Mouse (Mus musculus): ENCODE data around the gene Il12rb2. TPM values are rescaled to one million over a fixed set of nuclear protein-coding genes. Genes with fewer than 3 reads are reported as not detected.

The Il12rb2 gene
- total RNA-seq (2021) = not detected

DNA sequence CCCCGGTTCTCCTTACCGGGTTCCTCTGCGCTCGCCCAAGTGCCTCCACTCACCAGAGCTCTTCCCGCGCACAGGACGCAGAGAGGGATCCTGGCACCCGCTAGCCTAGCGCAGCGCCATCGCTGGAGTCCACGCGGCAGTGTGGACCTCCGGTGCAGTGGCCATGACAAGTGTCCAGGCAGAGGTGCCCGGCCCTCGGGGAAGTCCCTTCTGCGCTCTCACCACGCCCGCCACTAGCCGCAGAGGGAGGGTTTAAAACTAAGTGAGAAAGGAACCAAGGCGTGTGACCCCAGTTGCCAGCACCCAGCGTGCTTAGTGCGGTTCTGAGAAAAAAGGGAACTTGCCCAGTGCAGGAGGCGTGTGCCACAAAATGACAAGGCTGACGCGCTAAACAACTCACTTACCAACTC lies at the start of gene Il12rb2:
Gene Il12rb2 (minus strand): TSS at position 207 of the 410 bp plus-strand sequence.
- no peak for DNase-seq

DNA sequence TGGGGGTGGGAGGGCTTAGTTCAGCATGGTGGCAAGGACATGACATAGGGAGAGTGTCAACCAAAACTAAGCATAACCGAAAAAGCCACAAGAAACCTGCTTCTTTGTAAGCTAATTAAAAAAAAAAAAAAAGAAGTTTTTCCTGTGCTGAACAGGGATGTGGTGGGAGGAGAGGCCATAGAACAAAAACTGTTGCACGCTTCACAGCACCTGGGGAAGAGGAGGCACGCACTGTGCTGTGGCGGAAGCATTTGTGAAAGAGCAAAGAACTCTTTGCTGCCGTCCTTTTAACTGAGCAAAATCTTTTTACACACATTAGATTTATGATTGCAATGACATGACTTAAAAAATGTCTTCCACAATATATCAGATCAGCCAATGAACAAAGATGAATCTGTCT lies 45.8 kb upstream of the Il12rb2 start:
- DNase-seq = no peak

DNA sequence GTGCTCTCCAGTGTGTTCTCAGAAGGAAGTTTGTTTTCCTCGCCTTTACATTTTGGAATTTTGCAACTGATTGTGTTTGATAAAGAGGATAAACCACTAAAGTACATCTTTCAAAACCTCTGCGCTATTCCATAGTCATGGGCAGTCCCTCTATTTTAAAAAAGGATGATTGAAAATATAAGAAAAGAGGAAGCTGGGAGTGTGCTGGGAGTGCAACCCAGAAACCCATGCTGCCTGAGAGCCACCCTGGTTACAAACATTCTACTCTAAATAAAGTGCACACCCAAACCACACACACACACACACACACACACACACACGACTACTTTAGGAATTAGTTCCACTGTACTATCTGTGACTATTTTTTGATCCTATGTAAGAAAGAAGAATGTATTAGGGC lies 40.6 kb upstream of the Il12rb2 start:
- no peak for DNase-seq

DNA sequence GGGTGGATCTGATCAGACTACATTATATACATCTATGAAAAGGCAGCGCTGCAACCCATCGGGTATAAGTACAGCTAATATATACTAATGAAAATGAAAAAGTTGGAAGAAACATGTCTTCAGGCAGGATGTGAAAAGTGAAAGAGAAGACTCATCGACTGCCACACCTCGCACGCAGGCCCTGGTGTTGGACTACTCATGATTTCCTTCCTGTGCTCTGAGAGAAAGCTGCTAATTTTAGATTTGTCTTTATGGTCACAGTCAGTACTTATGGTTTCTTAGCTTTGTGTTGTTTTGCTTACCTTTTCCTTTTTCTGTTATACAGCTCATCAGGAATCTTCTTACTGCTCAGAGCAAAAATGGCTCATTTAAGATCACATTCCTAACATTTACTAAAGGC lies 39.3 kb upstream of the Il12rb2 start:
- no peak for DNase-seq

DNA sequence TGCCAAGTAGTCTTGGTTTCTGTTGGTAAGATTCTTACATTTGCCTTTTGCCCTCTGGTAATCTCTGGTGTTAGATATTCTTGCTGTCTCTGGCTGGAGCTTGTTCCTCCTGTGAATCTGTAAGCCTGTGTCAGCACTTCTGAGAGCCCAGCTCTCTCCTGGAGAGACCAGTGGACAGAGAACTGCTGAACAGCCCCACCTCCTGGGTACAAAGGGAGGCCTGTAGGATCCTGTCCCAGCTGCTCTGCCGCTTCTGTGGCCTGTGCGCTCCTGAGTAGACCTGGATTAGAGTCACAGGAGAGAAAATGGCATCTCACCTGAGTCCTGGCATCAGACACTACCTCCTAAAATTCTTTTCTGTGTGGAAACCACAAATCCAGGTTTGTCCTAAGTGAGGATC lies 37.4 kb upstream of the Il12rb2 start:
- no peak for DNase-seq

DNA sequence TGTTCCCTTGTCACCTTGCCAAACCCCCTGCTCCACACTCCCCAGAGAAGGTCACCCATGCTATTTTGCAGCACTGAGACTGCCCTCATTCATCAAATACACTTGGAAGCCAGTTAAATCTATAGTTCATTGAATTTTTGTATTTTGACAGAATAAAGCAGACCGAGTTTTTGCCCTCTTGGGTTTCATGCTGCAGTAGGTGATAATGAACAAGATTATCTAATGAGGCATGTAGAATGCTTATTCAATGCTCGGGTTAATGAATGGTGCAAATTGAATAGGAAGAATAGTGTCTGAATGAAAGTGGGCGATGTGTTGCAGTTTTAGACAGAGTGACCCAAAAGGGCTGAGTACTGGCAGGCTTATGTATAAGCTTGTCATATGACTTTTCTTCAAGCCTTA lies 29.3 kb upstream of the Il12rb2 start:
- DNase-seq = no peak

DNA sequence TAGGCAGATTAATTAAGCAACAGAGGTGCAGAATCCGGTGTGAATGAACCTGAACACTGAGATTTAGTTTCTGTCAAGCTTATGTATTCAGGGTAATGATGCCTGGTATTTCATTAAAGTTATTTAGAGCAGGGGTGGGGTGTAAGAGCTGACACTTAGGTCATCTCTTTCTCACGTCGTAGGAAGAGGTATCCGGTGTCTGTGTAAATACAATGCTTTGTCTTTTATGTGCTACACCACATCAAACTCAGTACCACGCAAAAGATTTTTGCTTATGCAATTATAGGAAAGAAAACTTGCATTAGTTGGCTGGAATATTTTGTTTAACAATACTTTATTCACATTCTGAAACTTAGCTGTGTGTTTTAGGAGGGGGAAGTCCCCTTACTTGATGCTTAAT lies 23.6 kb upstream of the Il12rb2 start:
- no peak for DNase-seq

DNA sequence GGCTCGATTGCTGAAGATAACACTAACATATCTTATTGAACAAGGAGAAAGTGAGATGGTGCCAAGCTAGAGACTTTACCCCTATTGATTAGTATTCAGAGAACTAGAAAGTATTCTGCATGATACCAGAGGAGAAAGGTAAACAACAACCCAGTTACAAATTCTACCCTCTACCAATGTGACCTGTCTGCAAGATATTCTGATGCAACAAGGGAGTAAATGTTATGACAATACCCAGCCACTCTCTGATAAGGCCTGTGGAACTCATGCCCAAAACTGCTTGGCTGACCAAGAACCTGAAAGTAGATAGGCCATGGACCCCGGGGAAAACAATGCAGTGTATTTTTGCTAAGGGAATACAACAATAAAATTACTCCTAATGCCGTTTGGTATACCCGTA lies 10.2 kb downstream of the Il12rb2 start:
- DNase-seq = no peak

DNA sequence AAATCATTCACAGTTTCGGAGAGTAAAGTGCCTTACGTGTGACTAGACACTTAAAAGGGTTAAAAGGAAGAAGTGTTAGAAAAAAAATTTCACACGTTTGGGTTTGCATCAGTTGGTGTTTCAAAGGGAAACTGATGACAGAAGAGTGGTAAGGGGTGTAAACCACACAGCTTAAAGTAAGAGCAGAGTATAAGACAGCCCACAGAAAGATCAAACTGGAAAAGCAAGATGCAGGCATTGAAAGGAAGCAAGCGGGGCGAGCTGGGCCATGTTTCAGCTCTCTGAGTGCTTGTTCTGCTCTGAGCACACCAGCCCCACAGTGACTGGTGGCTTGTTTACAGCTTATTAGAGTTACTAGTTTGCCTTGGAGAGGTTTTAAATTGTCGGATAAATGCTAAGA lies 27.9 kb downstream of the Il12rb2 start:
- DNase-seq = no peak

DNA sequence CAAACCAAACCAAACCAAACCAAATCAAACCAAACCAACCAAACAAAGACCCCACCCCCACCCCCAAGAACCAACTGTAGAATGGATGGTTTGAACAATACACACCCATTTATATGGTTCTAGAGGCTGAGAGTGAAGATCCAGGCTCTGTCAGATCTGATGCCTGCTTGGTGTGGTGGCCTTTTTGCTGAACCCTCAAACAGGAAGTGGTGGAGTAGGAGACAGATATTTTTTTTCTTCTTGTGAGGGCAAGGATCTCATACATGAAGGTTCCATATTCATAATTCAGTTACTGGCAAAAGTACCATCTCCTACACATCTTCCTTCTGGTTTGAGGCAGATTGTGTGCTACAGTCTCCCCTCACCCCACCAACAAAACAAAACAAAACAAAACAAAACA lies 36.5 kb downstream of the Il12rb2 start:
- DNase-seq = no peak

DNA sequence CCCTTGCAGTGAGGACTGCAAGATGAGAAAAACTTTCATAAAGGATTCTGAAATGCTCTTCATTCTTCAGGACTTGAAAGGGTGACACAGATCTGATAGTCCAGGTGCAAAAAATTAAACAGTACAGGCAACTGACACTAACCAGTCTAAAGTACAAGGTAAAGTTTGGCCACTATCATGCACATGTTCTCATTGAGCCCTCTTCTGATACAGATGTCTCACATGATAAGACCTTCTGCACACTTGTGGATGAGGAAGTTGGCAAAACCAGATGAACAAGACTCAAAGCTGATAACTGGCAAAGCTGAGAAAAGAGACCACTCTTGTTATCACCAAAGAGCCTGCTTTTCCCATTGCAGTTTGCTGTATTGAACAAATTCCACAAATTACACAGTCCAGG lies 38.0 kb downstream of the Il12rb2 start:
- no peak for DNase-seq

DNA sequence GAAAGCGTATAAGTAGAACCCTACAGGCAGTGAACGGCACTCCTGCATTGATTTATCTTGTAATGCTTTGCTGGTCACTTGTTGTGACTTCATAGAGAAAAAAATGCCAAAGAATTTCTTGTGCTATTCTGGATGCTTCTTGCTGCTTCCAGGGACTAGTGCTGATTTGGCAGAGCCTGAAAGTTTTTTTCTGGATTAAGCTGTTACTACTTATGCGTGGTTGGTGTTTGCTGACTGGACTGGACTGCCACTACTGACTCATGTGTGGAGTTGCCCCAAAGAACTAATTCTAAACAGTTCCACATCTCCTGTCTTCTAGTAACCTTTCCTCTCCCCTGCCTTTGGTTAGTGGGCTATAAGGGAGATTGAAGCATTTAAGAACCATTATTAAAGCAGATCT lies 52.2 kb downstream of the Il12rb2 start:
- DNase-seq = no peak

DNA sequence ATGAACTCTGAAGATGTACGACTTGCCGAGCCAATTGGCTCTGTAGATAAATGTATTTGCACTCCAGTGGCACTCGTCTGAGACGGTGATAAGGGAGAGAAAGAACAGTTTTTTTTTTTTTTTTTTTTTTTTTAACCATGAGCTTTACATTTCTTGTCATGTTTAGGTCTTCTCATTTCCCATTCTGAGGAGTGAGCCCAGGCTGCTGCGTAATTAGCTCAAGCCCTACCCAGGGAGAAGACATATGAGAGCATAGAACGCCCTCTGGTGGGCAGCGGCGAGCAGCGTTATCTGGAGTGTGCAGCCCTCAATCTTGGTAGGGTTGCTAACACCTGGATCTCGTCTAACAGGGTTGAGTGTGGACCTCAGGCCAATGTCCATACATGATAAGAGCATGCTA lies 57.5 kb downstream of the Il12rb2 start:
- DNase-seq = peak; percentile 41 to 50

DNA sequence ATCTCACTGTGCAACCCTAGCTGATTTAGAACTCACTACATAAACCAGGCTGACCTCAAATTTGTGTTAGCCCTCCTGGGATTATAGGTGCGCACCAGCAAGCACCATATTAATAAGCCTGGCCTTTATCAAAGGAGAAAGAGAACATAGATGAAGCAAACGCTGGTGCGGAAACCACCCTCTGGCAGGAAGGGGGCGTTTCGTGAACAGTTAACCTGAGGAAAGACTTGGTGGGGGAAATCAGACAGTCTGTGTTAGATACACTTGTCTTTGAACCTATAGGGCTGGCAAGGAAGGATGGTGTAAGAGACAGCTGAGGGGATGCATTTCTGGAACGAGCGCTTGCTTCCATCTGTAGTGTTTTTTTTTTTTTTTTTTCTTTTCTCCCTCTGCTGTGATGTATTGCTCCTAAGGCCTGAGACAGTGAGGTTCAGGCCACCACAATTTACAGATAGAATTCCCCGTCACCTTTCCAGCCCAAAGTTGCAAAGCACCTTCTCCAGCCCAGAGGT lies 58.1 kb downstream of the Il12rb2 start:
- no peak for DNase-seq

DNA sequence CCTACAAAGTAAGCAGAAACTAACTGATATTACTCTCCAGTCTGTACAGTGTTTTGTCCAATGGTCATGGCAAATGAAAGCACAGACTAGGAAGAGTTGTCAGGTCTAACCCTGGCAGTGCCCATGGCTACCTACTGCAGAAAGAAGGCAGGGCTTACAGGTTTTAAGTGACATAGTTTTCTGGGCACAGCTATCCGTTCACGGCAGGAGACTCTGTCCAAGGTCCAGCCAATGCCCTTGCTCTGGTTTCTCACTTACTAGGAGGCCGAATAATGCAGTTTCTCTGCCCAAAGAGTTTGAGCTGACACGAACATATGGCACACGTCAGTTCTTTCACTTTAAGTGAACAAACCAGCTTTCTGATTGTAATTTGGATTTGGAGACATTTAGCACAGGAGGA lies 58.9 kb downstream of the Il12rb2 start:
- no peak for DNase-seq

DNA sequence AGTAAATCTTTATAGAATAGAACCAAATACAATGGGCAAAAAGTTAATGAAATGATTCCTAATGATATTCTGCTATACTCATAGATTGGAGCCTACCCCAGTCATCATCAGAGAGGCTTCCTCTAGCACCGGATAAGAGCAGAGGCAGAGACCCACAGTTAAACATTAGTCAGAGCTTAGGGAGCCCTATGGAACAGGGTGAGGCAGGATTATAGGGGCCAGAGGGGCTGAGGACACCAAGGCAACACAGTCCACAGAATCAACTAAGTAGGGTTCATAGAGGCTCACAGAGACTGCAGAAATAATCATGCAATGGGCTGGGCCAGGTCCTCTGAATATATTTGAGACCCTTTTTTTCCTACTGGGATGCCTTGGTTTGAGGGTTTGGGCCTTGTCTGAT lies 61.3 kb downstream of the Il12rb2 start:
- no peak for DNase-seq

DNA sequence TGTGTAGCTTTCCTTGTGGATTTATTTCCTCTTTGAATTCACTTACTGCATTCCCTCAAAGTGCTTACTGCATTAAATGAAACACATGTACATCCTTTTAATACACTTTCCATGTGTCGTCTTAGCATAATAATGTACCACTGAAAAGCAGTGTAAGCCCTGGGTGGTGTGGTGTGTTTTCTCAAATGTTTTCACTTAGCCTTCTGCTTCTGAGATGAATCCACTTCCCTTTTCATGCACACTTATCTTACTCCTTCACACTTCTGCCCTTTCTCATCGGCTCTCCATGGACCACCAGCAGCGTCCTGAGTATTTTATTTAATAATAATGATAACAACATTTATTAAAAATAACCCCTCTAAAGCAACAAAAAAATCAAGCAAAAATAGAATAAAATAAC lies 66.2 kb downstream of the Il12rb2 start:
- DNase-seq = no peak

DNA sequence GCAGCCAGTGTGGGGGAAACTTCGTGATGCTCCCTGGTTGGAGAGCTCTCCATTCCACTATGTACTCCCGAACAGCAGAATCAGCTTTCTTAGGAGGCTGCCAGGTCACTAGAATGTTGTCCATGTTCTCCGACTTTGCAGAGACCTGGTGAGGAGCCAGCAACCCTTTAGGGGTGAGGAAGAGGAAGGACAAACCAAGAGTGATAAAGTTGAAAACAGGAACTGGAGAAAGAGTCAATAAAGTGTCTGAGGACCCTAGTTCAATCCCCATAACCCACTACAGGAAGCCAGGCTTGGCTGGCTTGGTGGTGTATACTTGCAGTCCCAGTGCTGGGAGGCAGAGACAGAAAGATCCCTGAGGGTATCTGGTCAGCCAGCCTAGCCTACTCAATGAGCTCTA lies 67.0 kb downstream of the Il12rb2 start:
- DNase-seq = no peak

DNA sequence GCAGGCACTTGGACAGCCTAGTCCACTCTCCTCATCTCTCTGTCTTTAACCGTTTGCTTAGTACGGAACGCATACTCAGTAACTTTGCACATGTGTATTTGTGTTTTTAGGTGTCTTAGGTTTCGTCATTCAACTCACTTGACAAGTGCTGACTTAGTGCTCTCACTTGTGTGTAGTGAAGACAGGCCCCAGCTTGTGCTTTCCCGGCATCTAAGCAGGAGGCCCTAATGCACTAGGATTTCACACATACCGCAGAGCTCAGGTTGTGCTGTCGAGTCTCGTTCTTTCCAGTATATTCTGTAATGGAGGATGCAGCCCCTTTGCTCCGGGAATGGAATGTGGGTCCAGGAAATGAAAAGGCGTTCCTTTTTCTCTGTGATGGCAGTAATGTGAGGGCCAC lies 72.8 kb downstream of the Il12rb2 start:
- no peak for DNase-seq

DNA sequence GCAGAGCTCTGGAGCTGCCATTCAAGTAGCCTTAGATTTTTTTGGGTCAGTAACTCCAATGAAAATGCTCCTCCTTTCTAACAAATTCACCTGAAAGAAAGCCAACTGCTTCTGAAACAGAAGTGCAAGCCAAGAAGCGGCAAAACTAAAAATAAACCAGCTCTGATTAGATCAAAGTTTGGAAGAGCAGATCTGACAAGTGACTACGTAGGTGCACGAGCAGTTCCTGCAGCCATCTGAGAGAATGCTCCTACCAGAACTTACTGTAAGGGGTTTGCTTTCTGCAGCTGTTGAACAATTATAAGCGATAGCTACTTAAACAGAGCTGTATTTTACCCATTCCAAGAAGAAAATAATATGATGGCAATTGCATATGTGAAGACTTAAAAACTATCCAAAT lies 73.5 kb downstream of the Il12rb2 start:
- no peak for DNase-seq

DNA sequence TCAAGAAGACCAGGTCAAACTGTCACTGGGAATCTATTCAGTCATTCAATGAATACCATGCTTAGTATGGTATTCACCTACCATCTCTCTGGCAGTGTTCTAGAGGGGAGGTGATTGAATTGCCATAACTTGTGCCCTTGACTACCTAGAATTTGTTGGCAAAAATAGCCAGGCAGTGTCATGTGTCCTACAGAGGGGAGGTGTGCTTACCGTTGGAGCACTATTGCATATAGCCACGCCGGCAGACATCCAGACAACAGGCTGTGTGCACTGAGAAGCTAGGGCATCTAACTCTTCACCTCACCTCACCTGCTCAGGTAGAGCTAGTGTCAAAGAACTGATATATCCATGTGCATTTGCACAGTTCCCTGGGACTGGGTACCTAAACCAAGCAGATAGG lies 74.8 kb downstream of the Il12rb2 start:
- no peak for DNase-seq

DNA sequence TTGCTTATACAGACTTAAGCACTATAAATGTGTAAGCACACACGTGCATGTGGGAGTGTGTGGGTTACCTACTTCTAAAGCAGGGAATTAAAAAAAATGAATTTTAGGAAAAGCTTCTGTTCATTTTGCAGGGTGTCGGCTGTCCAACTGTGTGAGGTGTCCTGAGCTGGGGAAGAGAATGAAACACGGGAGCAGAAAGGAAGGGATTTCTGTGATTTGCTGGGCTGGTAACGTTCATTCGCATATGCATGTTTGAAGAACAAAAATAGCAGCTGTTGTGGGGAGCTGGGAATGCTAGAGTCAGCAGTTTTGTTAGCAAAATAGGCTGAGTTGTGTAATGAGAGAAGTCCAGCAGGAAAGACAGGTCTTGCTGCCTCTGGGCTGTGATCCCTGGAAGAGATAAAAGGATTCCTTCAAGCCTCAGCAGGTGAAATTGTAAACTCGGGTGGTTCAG lies 75.3 kb downstream of the Il12rb2 start:
- no peak for DNase-seq

DNA sequence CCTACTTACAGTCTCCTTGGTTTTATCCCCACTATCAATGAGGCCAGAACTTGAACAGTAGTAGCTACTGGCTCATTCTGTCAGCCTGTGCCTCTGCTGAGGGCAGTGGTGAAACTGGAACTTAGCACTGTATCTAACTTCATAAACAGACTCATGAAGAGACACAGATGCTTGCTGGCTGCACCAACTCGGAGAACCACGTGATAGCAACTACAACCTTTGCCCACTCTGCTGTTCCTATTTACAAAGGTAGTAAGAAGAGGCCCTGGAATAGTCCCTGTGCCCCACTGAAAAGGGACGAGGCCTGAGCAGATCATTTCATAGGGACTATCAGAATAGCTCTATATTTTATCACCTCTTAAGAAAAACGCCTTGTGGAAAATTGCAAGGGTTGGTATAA lies 75.7 kb downstream of the Il12rb2 start:
- no peak for DNase-seq

DNA sequence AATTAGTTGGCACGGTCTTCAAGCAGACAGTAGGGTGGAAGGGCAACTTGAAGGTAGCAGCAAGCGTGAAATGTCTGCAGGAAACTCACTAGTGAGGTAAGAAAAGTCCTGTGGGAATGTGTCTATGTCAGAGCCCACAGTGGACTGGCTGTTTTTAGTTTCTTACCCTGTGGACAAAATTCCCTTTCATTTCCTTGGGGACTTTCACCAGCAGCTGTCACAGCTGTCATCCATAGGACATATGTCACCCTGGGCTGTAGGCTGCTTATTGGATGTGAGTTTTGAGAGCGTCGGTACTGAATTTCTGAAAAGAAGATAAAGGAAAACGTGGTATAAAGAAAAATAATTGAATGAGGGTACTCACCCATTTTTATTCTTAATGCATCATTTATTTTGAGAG lies 77.2 kb downstream of the Il12rb2 start:
- DNase-seq = no peak

DNA sequence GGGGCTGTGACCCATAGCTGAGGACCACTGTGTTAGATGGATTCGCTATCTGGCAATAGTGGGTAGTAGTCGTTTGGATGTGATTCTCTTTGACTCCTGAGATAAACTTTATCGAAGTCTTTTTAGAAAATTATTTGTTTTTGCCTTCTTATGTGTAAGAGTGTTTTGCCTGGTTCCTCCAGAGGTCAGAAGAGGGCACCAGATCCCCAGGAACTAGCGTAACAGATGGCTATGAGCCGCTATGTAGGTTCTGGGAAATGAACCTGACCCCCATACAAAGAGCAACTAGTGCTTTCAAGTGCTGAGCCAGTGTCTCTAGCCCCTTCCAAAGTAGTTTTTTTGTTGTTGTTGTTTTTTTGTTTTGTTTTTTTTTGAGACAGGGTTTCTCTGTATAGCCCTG lies 79.9 kb downstream of the Il12rb2 start:
- DNase-seq = no peak

All from layer of hippocampus, postnatal 36 days (tissue).